Mouse (Mus musculus) midbrain, embryonic 16.5 days (tissue): ENCODE measurements around the gene Col5a1. TPM values are rescaled to one million over a fixed set of nuclear protein-coding genes. Genes with fewer than 3 reads are reported as not detected.

Source experiments
- ATAC-seq: fragments of 200-750 bp; cut with Nextera tagmentation; 2 replicates; pipeline ENCODE4 v1.8.0; 2017; ENCODE audit warnings: moderate TSS enrichment
- H3K27ac ChIP-seq: fragments of 300-500 bp; sonication (generic); 2 replicates; pipeline ENCODE4 v1.5.1; 2014; ENCODE audit warnings: mild to moderate bottlenecking, low read length, mixed read lengths
- H3K27me3 ChIP-seq: fragments of 300-500 bp; sonication (generic); 2 replicates; pipeline ENCODE4 v1.6.1; 2014; ENCODE audit warnings: low read depth, low read length, mixed read lengths; ENCODE audit not compliant: control insufficient read depth, insufficient read depth
- H3K36me3 ChIP-seq: fragments of 300-500 bp; sonication (generic); 2 replicates; pipeline ENCODE4 v1.6.1; 2014; ENCODE audit warnings: mild to moderate bottlenecking, low read length, moderate library complexity, mixed read lengths; ENCODE audit not compliant: control insufficient read depth, insufficient read depth
- H3K4me1 ChIP-seq: fragments of 300-500 bp; sonication (generic); 2 replicates; pipeline ENCODE4 v1.6.1; 2014; ENCODE audit warnings: mild to moderate bottlenecking, low read length, mixed read lengths; ENCODE audit not compliant: control insufficient read depth, insufficient read depth
- H3K4me2 ChIP-seq: fragments of 300-500 bp; sonication (generic); 2 replicates; pipeline ENCODE4 v1.6.1; 2014; ENCODE audit warnings: mild to moderate bottlenecking, low read length, mixed read lengths
- H3K4me3 ChIP-seq: fragments of 300-500 bp; sonication (generic); 2 replicates; pipeline ENCODE4 v1.5.1; 2014; ENCODE audit warnings: low read depth, mild to moderate bottlenecking, low read length, moderate library complexity, mixed read lengths
- H3K9ac ChIP-seq: fragments of 300-500 bp; sonication (generic); 2 replicates; pipeline ENCODE4 v1.6.1; 2014; ENCODE audit warnings: low read depth, low read length, mixed read lengths
- H3K9me3 ChIP-seq: fragments of 300-500 bp; sonication (generic); replicated peaks from 2 replicates; pipeline ENCODE4 v1.6.1; 2014; ENCODE audit warnings: mild to moderate bottlenecking, low read length, mixed read lengths; ENCODE audit not compliant: control insufficient read depth, poor library complexity, severe bottlenecking
- WGBS: fragments of 180-500 bp; shearing (Covaris S2); extraction: QIAGEN DNeasy Blood & Tissue Kit; methylation state at CpG from one replicate; pipeline ENCODE4 v1.1.7; 2014; 5-methylcytosine and 5-hydroxymethylcytosine counted together
- polyA plus RNA-seq: library from polyadenylated mRNA; unstranded; fragments of >200 nt; fragmentation: Nextera tagmentation; extraction: Ambion mirVana; gene quantifications from 2 replicates; pipeline ENCODE4 v1.2.1, GENCODE M21; 2015

Gene Col5a1
- polyA plus RNA-seq, 1 experiment from 2014 or later, result 5.9 TPM

DNA sequence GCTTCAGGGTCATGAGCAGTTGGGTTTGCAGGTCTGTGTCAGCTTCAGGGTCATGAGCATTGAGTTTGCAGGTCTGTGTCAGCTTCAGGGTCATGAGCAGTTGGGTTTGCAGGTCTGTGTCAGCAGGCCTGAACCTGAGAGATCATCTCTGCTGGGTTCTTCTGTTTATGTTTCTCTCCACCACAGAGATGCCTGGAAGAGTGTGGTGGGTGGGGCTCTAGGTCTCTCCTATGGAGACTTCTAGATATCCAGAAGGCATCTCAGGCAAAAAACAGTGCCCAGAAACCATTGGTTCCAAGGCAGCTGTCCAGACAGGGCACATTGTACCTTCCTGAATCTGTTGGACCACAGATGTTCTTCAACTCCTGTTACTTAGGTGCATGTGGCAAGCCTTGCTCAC, 96.9 kb downstream of the Col5a1 start:
- no peaks in the 10 kb centered on the region for H3K27me3 ChIP-seq
- H3K4me3 ChIP-seq, result no peak overlapping the region
- H3K36me3 ChIP-seq, result no peaks in the 10 kb centered on the region
- H3K4me2 ChIP-seq, result no peak overlapping the region
- H3K9me3 ChIP-seq, result no peaks in the 10 kb centered on the region
- H3K9ac ChIP-seq, result no peak overlapping the region
- no peaks in the 10 kb centered on the region for H3K4me1 ChIP-seq
- no peak for ATAC-seq
- H3K27ac ChIP-seq, result no peak overlapping the region

DNA sequence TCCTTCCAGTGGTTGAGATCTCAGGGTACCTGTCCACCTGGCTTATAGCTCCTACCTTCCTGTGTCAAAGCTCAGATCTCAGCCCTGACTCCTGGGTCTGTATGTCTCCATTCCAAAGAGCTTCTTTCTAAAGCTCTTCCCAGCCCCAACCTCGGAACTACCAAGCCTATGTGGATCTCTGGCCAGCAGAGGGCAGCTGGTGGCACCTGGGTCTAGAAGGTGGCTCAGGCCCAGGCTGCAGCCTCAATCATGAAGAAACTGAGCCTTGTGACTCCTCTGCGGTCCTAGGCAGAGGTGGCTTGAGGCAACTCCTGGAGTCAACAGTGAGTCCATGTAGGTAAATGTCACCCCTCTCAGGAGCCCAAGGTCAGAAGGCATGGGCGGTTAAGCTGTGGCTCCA, 97.7 kb downstream of the Col5a1 start:
- no peak overlapping the region for H3K9ac ChIP-seq
- H3K36me3 ChIP-seq, result no peaks in the 10 kb centered on the region
- H3K9me3 ChIP-seq, result no peaks in the 10 kb centered on the region
- WGBS, result 55% methylated on average over 3 of the region's 3 CpGs
- H3K4me3 ChIP-seq, result no peak overlapping the region
- no peaks in the 10 kb centered on the region for H3K4me1 ChIP-seq
- no peak overlapping the region for H3K4me2 ChIP-seq
- no peak for ATAC-seq
- no peaks in the 10 kb centered on the region for H3K27me3 ChIP-seq
- H3K27ac ChIP-seq, result no peak overlapping the region

DNA sequence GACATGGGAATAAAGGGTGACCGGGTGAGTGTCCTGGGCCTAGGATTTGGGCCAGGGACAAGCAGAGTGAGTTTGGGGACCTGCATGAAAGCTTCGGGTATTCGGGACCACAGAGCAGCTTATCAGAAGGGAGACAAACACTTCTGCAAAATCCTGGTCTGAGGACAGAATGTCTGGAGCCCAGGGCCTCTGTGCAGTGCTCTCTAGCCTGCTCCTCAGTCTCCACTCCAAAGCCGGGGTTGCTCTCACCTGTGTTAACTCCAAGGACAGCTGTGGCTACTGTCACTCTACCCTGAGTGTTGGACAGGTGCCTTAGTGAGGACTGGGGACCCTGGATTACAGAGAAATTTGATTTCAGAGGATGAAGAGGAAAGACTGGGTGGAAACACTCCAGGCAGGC, 100.5 kb downstream of the Col5a1 start:
- H3K9me3 ChIP-seq, result no peaks in the 10 kb centered on the region
- H3K4me1 ChIP-seq, result peaks cover 7% of the 10 kb centered on the region; the same call in 1 of the 2 replicates
- H3K9ac ChIP-seq, result no peak overlapping the region
- H3K27me3 ChIP-seq, result no peaks in the 10 kb centered on the region
- no peak overlapping the region for H3K4me2 ChIP-seq
- H3K36me3 ChIP-seq, result no peaks in the 10 kb centered on the region
- no peak overlapping the region for H3K27ac ChIP-seq
- ATAC-seq, result no peak
- WGBS, result 90% methylated on average over 4 of the region's 4 CpGs
- no peak overlapping the region for H3K4me3 ChIP-seq

DNA sequence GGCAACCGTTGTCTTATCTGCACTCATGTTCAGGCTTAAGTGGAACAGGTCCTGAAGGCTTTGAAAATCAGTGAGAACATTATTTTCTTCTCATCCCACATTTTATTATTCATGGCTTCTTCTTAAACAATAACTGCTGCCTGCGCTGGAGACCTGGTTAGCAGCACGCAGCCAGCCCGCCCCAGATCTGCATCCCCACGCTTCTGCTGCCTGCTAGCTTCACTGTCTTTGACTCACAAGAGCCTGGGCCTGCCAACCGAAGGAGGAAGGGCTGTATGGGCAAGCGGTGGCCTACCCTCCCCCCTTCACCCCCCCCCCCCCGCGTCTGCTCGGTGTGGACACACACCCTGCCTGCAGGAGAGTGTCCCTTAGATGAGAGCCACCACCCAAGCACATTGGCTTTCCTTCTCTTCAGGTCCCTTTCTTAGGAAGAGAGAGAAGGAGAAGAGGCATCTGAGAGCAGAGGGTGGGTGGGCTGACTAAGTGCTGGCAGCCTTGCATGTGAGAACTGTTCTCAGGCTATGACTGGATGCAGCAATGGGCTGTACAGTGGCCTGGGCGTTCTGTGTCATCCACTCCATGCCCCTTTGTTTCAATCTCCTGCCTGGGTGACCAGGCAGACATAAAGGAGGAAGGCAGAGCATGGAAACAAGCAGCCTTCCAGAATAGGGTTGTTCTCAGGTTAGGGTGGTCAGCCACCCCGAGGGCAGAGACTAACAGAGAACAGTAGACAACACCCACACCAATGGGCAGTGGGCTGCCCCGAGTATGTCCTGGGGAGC, 104.4 kb downstream of the Col5a1 start:
- no peaks in the 10 kb centered on the region for H3K27me3 ChIP-seq
- no peak for ATAC-seq
- H3K9me3 ChIP-seq, result no peaks in the 10 kb centered on the region
- H3K4me1 ChIP-seq, result peaks cover 27% of the 10 kb centered on the region; the same call in 1 of the 2 replicates
- H3K27ac ChIP-seq, result 0 out of 2 replicates have a peak overlapping the region, but pooled peaks have one; percentile 4
- no peak overlapping the region for H3K4me2 ChIP-seq
- H3K9ac ChIP-seq, result no peak overlapping the region
- H3K4me3 ChIP-seq, result no peak overlapping the region
- no peaks in the 10 kb centered on the region for H3K36me3 ChIP-seq
- WGBS, result 63% methylated on average over 13 of the region's 13 CpGs

DNA sequence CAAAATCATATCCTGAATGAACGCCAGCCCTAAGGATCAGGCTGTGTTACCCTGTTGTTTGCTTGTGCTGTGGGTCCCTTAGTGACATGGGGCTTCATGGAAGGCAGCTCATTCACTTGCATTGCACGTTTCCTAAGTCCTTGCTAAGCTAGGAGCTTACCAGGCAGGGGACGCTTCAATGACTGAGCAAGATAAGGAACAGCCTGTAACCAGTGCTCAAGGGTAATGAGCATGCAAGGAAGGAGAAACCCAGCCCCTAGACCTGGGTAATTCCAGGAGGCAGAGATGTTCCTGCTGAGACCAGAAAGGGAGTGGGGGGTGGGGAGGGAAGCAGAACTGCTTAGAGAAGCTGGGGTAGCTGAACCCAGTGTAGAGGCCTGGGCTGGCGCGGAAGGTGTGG, 107.2 kb downstream of the Col5a1 start:
- H3K4me2 ChIP-seq, result no peak overlapping the region
- H3K4me3 ChIP-seq, result no peak overlapping the region
- peaks cover 29% of the 10 kb centered on the region; the same call in 1 of the 2 replicates for H3K4me1 ChIP-seq
- 48% methylated on average over 5 of the region's 5 CpGs for WGBS
- no peaks in the 10 kb centered on the region for H3K36me3 ChIP-seq
- no peaks in the 10 kb centered on the region for H3K27me3 ChIP-seq
- peak; percentile 66 for ATAC-seq
- H3K9ac ChIP-seq, result no peak overlapping the region; the same call in 1 of the 2 replicates
- H3K9me3 ChIP-seq, result no peaks in the 10 kb centered on the region
- H3K27ac ChIP-seq, result peak overlapping the region; percentile 65

DNA sequence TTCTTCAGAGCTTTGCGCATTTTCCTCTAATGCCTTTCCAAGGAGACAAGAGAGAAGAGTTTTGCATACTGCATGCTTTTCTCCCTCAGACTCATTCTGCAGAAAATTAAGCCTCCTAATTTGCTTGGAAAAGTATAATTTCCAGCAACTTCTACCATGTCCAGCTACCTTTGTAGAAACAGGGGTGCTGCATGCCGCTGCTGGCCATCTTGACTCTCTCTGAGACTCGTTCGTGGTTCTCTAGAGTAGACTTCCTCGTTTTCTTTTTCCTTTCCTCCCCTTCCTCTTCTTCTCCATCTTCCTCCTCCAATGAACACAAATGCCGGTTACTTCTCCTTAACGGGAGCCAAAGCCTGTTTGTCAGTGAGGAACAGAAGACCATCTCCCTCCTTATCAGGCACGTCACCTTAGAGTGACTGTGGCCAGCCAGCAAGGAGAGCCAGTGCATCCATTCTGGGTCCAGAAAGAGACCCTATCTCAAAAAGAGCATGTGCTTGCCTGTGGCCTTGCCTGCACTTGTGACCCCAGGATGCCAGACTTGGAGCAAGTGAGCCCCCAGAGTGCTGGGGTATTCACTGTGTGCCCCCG, 113.9 kb downstream of the Col5a1 start:
- no peak overlapping the region for H3K4me3 ChIP-seq
- H3K4me2 ChIP-seq, result no peak overlapping the region
- no peak overlapping the region for H3K9ac ChIP-seq
- no peaks in the 10 kb centered on the region for H3K27me3 ChIP-seq
- no peaks in the 10 kb centered on the region for H3K36me3 ChIP-seq
- no peaks in the 10 kb centered on the region for H3K9me3 ChIP-seq
- peak overlapping the region; percentile 48 for H3K27ac ChIP-seq
- H3K4me1 ChIP-seq, result peaks cover 7% of the 10 kb centered on the region; the same call in 1 of the 2 replicates
- WGBS, result 85% methylated on average over 9 of the region's 9 CpGs
- ATAC-seq, result no peak

DNA sequence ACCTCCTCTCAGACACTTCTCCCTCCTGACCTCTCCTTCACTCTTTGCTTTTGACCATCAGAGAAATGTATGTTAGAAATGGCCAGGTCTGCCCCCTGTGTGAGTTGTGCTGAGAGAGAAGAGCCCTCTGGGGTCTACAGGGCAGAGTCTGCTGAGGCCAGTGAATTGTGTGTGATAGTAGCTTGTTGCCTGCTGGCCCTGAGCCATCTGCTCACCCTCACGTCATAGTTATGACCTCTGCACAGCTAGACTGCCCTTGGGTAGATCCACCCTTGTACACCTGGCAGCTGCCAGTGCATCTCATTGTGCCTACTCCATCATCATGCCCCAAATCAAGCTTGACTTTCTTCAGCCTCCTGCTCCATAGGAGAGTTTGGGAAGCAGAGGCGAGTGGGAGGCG, 114.4 kb downstream of the Col5a1 start:
- 70% methylated on average over 3 of the region's 3 CpGs for WGBS

DNA sequence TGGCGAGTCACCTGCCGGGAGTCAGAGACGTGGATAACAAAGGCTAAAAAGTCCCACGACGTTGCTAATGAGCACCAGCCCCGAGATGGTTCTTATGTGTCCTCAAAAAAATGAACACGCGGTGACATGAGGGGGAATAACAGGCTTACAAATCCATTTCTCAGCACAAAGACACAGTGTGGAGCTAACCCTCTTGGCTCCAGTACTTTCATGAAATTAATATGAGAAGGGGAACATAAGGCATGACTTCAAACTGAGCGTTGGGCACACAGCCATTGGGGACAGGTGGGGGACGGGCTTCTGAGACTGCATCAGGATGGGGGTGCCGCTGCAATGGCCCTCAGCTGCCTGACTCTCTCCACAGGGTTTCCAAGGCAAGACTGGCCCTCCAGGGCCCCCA, 115.0 kb downstream of the Col5a1 start:
- no peaks in the 10 kb centered on the region for H3K36me3 ChIP-seq
- no peaks in the 10 kb centered on the region for H3K9me3 ChIP-seq
- H3K9ac ChIP-seq, result no peak overlapping the region
- ATAC-seq, result peak; percentile 32
- WGBS, result 64% methylated on average over 11 of the region's 11 CpGs
- peaks cover 2% of the 10 kb centered on the region; the same call in 1 of the 2 replicates for H3K4me1 ChIP-seq
- no peaks in the 10 kb centered on the region for H3K27me3 ChIP-seq
- H3K4me2 ChIP-seq, result no peak overlapping the region
- H3K27ac ChIP-seq, result peak overlapping the region; percentile 48; the same call in 1 of the 2 replicates
- no peak overlapping the region for H3K4me3 ChIP-seq

More for the DNA sequence above, 114.4 kb downstream of the Col5a1 start:
- no peak overlapping the region for H3K9ac ChIP-seq
- H3K27ac ChIP-seq, result peak overlapping the region; percentile 48
- no peak for ATAC-seq
- no peaks in the 10 kb centered on the region for H3K27me3 ChIP-seq
- no peak overlapping the region for H3K4me3 ChIP-seq
- no peak overlapping the region for H3K4me2 ChIP-seq
- H3K4me1 ChIP-seq, result peaks cover 3% of the 10 kb centered on the region; the same call in 1 of the 2 replicates
- H3K9me3 ChIP-seq, result no peaks in the 10 kb centered on the region
- H3K36me3 ChIP-seq, result no peaks in the 10 kb centered on the region

DNA sequence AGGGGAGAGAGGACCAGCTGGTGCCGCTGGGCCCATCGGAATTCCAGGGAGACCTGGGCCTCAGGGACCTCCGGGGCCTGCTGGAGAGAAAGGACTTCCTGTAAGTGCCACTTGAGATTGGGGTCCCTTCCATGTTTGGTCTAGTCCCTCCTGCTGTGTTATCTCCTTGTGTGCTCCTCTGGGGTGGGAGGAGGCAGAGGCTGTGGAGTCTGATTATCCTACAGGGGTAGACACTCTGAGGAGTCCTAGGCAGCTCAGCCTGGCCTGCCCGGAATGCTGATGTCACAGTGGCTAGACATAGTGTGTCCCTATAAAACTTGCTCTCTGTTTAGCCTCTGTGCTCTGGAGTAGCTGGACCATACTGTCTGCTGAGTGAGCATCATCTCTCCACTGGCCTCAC, 119.0 kb downstream of the Col5a1 start:
- Histone ChIP-seq H3K4me1 (peaks cover 14% of the 10 kb centered on the region), H3K4me3 (no peak overlapping the region), H3K27ac (no peak overlapping the region), H3K9ac (no peak overlapping the region), H3K9me3 (no peaks in the 10 kb centered on the region), H3K4me2 (no peak overlapping the region), H3K27me3 (no peaks in the 10 kb centered on the region), H3K36me3 (no peaks in the 10 kb centered on the region)
- ATAC-seq, result no peak
- WGBS, result 91% methylated on average over 4 of the region's 4 CpGs
